Mouse (Mus musculus) stomach, postnatal 0 days (tissue): ENCODE data around the gene Vegfd. TPM values are rescaled to one million over a fixed set of nuclear protein-coding genes. Genes with fewer than 3 reads are reported as not detected.

Experiments
- ATAC-seq: fragments of 200-750 bp; cut with Nextera tagmentation; 2 replicates; pipeline ENCODE4 v1.8.0; 2017; ENCODE audit not compliant: low FRiP score, low TSS enrichment
- DNase-seq: peaks from one replicate; pipeline ENCODE4 v3.0.0-alpha.2; 2016; ENCODE audit warnings: low spot score
- H3K27ac ChIP-seq: fragments of 300-500 bp; sonication (generic); replicated peaks from 2 replicates; pipeline ENCODE4 v1.5.1; 2014; ENCODE audit warnings: mild to moderate bottlenecking, control low read depth
- H3K27me3 ChIP-seq: fragments of 300-500 bp; sonication (generic); 2 replicates; pipeline ENCODE4 v1.6.1; 2014; ENCODE audit warnings: low read length; ENCODE audit not compliant: control insufficient read depth, insufficient read depth
- H3K36me3 ChIP-seq: fragments of 300-500 bp; sonication (generic); 2 replicates; pipeline ENCODE4 v1.6.1; 2014; ENCODE audit warnings: low read length, mixed read lengths; ENCODE audit not compliant: control insufficient read depth, insufficient read depth
- H3K4me1 ChIP-seq: fragments of 300-500 bp; sonication (generic); replicated peaks from 2 replicates; pipeline ENCODE4 v1.6.1; 2014; ENCODE audit warnings: antibody characterized with exemption; ENCODE audit not compliant: control insufficient read depth, insufficient read depth
- H3K4me2 ChIP-seq: fragments of 300-500 bp; sonication (generic); replicated peaks from 2 replicates; pipeline ENCODE4 v1.6.1; 2014; ENCODE audit warnings: low read depth, mild to moderate bottlenecking, control low read depth, moderate library complexity
- H3K4me3 ChIP-seq: fragments of 300-500 bp; sonication (generic); 2 replicates; pipeline ENCODE4 v1.5.1; 2014; ENCODE audit warnings: low read depth, low read length, control low read depth
- H3K9ac ChIP-seq: fragments of 300-500 bp; sonication (generic); 2 replicates; pipeline ENCODE4 v1.6.1; 2014; ENCODE audit warnings: mild to moderate bottlenecking, low read length, control low read depth, mixed read lengths
- H3K9me3 ChIP-seq: fragments of 300-500 bp; sonication (generic); 2 replicates; pipeline ENCODE4 v1.6.1; 2016; ENCODE audit warnings: low read length; ENCODE audit not compliant: control insufficient read depth
- CTCF ChIP-seq: IDR thresholded peaks from 2 replicates; pipeline ENCODE4 v1.5.1; 2016; ENCODE audit warnings: antibody characterized with exemption, low read depth, mild to moderate bottlenecking, moderate library complexity
- EP300 ChIP-seq: optimal IDR thresholded peaks from 2 replicates; pipeline ENCODE3; 2016; ENCODE audit warnings: antibody characterized with exemption
- WGBS: fragments of 180-500 bp; shearing (Covaris S2); extraction: QIAGEN DNeasy Blood & Tissue Kit; methylation state at CpG from one replicate; pipeline ENCODE4 v1.1.7; 2014; 5-methylcytosine and 5-hydroxymethylcytosine counted together
- polyA plus RNA-seq: library from polyadenylated mRNA; unstranded; fragments of >200 nt; fragmentation: Nextera tagmentation; extraction: Ambion mirVana; gene quantifications from 2 replicates; pipeline ENCODE4 v1.2.1, GENCODE M21; 2015

Vegfd gene
- polyA plus RNA-seq, 1 experiment from 2014 or later = 3.4 TPM

GRCm38 (mm10) chrX:164446106-164446551, 73.0 kb downstream of the Vegfd start:
- H3K4me3 ChIP-seq = no peak overlapping the region
- H3K4me1 ChIP-seq = no peaks in the 10 kb centered on the region
- no peak overlapping the region for H3K27ac ChIP-seq
- H3K36me3 ChIP-seq = no peaks in the 10 kb centered on the region
- H3K9me3 ChIP-seq = no peaks in the 10 kb centered on the region
- ATAC-seq (peak; percentile 85), DNase-seq (peak; percentile 29)
- no peak overlapping the region for H3K4me2 ChIP-seq
- WGBS = 66% methylated on average over 10 of the region's 10 CpGs
- no peak overlapping the region for H3K9ac ChIP-seq
- no peaks in the 10 kb centered on the region for H3K27me3 ChIP-seq
- TF ChIP-seq CTCF (peak; percentile 53), EP300 (no peak)

GRCm38 (mm10) chrX:164446835-164447681, 73.9 kb downstream of the Vegfd start:
- Histone ChIP-seq H3K4me2 (no peak overlapping the region), H3K9ac (no peak overlapping the region), H3K27ac (no peak overlapping the region), H3K4me3 (no peak overlapping the region), H3K36me3 (no peaks in the 10 kb centered on the region), H3K9me3 (no peaks in the 10 kb centered on the region), H3K27me3 (no peaks in the 10 kb centered on the region), H3K4me1 (no peaks in the 10 kb centered on the region)
- ATAC-seq (no peak), DNase-seq (no peak)
- TF ChIP-seq CTCF = no peak
- WGBS = 79% methylated on average over 9 of the region's 9 CpGs

GRCm38 (mm10) chrX:164447682-164448071, 74.5 kb downstream of the Vegfd start:
- H3K36me3 ChIP-seq = no peaks in the 10 kb centered on the region
- H3K4me2 ChIP-seq = no peak overlapping the region
- no peak overlapping the region for H3K27ac ChIP-seq
- no peaks in the 10 kb centered on the region for H3K9me3 ChIP-seq
- no peak for DNase-seq
- WGBS = 87% methylated on average over 2 of the region's 2 CpGs
- no peak for ATAC-seq
- H3K9ac ChIP-seq = no peak overlapping the region
- H3K4me3 ChIP-seq = no peak overlapping the region
- H3K27me3 ChIP-seq = no peaks in the 10 kb centered on the region
- TF ChIP-seq EP300 = no peak
- no peak for TF ChIP-seq CTCF
- no peaks in the 10 kb centered on the region for H3K4me1 ChIP-seq

GRCm38 (mm10) chrX:164449201-164449600, 76.0 kb downstream of the Vegfd start:
- no peaks in the 10 kb centered on the region for H3K36me3 ChIP-seq
- no peaks in the 10 kb centered on the region for H3K9me3 ChIP-seq
- no peaks in the 10 kb centered on the region for H3K27me3 ChIP-seq
- H3K4me3 ChIP-seq = no peak overlapping the region
- 24% methylated on average over 3 of the region's 3 CpGs for WGBS
- TF ChIP-seq CTCF = peak; percentile 69
- no peak for TF ChIP-seq EP300
- DNase-seq = no peak
- H3K4me1 ChIP-seq = no peaks in the 10 kb centered on the region
- H3K27ac ChIP-seq = no peak overlapping the region
- H3K9ac ChIP-seq = no peak overlapping the region
- no peak for ATAC-seq
- no peak overlapping the region for H3K4me2 ChIP-seq

Other genes starting within 250 kb of the Vegfd start
- gene Ace2, start 234.0 kb upstream of the Vegfd start, polyA plus RNA-seq = 40.4 and 47.7 TPM in 2 replicates
- gene Bmx, start 115.2 kb upstream of the Vegfd start, polyA plus RNA-seq = 0.51 and 0.52 TPM in 2 replicates
- 19.6 and 19.8 TPM in 2 replicates for gene Pir, start 104.0 kb upstream of the Vegfd start, polyA plus RNA-seq
- gene Piga, start 46.4 kb downstream of the Vegfd start, polyA plus RNA-seq = 5.6 TPM in 2 replicates
- gene Asb11, start 63.6 kb downstream of the Vegfd start, polyA plus RNA-seq = 1.0 and 1.4 TPM in 2 replicates
- not detected in 2 replicates for gene Asb9, start 132.9 kb downstream of the Vegfd start, polyA plus RNA-seq